Mouse (Mus musculus) hindbrain, embryonic 16.5 days (tissue): Measurements from ENCODE around the gene Pycr2. TPM values are rescaled to one million over a fixed set of nuclear protein-coding genes. Genes with fewer than 3 reads are reported as not detected.

Source experiments
- ATAC-seq: fragments of 200-750 bp; cut with Nextera tagmentation; 2 replicates; pipeline ENCODE4 v1.8.0; 2017; ENCODE audit warnings: moderate TSS enrichment, moderate library complexity
- H3K27ac ChIP-seq: fragments of 300-500 bp; sonication (generic); 2 replicates; pipeline ENCODE4 v1.5.1; 2014; ENCODE audit warnings: low read depth, mild to moderate bottlenecking, control low read depth, low read length, moderate library complexity
- H3K27me3 ChIP-seq: fragments of 300-500 bp; sonication (generic); replicated peaks from 2 replicates; pipeline ENCODE4 v1.6.1; 2014; ENCODE audit warnings: low read length; ENCODE audit not compliant: control insufficient read depth, insufficient read depth
- H3K36me3 ChIP-seq: fragments of 300-500 bp; sonication (generic); 2 replicates; pipeline ENCODE4 v1.6.1; 2014; ENCODE audit warnings: mild to moderate bottlenecking, low read length, moderate library complexity, mixed read lengths; ENCODE audit not compliant: control insufficient read depth, insufficient read depth
- H3K4me1 ChIP-seq: fragments of 300-500 bp; sonication (generic); 2 replicates; pipeline ENCODE4 v1.6.1; 2014; ENCODE audit warnings: low read depth, low read length; ENCODE audit not compliant: control insufficient read depth, insufficient read depth
- H3K4me2 ChIP-seq: fragments of 300-500 bp; sonication (generic); 2 replicates; pipeline ENCODE4 v1.6.1; 2014; ENCODE audit warnings: mild to moderate bottlenecking, low read length, control low read depth, moderate library complexity
- H3K4me3 ChIP-seq: fragments of 300-500 bp; sonication (generic); 2 replicates; pipeline ENCODE4 v1.5.1; 2014; ENCODE audit warnings: mild to moderate bottlenecking, low read length, control low read depth, moderate library complexity
- H3K9ac ChIP-seq: fragments of 300-500 bp; sonication (generic); 2 replicates; pipeline ENCODE4 v1.6.1; 2014; ENCODE audit warnings: low read depth, mild to moderate bottlenecking, control low read depth, low read length, moderate library complexity
- H3K9me3 ChIP-seq: fragments of 300-500 bp; sonication (generic); 2 replicates; pipeline ENCODE4 v1.6.1; 2014; ENCODE audit warnings: mild to moderate bottlenecking, low read length, moderate library complexity; ENCODE audit not compliant: control insufficient read depth
- WGBS: fragments of 180-500 bp; shearing (Covaris S2); extraction: QIAGEN DNeasy Blood & Tissue Kit; methylation state at CpG from one replicate; pipeline ENCODE4 v1.1.7; 2014; 5-methylcytosine and 5-hydroxymethylcytosine counted together
- polyA plus RNA-seq: library from polyadenylated mRNA; unstranded; fragments of >200 nt; fragmentation: Nextera tagmentation; extraction: Ambion mirVana; gene quantifications from 2 replicates; pipeline ENCODE4 v1.2.1, GENCODE M21; 2015

Pycr2 gene
- polyA plus RNA-seq, 1 experiment from 2014 or later: 74.6 TPM

DNA sequence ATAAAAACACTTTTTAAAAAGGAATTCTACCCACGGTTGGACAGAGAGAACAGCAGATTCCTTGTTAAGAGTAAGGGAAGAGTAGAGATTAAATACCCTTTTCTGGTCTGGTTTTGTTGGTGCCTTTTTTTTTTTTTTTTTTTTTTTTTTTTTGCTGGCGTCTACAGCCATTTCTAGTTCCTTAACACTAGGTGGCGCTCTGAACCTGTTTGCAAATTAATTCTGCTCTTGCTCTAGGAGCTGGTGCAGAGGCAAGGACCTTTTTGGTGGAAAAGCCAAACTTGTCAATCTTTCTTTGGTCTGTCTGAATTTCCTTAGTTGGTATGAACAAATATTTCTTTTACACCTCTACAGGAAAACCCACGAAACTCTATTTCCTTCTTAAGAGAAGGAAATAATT, 3.0 kb upstream of the Pycr2 start:
- H3K36me3 ChIP-seq: peaks cover 3% of the 10 kb centered on the region; the same call in 1 of the 2 replicates
- H3K9me3 ChIP-seq: no peaks in the 10 kb centered on the region
- no peak overlapping the region for H3K27ac ChIP-seq
- H3K27me3 ChIP-seq: no peaks in the 10 kb centered on the region
- WGBS: 3% methylated on average over 4 of the region's 4 CpGs
- no peak overlapping the region for H3K4me2 ChIP-seq
- ATAC-seq: no peak
- no peak overlapping the region for H3K4me3 ChIP-seq
- no peak overlapping the region for H3K9ac ChIP-seq
- H3K4me1 ChIP-seq: peaks cover 13% of the 10 kb centered on the region

DNA sequence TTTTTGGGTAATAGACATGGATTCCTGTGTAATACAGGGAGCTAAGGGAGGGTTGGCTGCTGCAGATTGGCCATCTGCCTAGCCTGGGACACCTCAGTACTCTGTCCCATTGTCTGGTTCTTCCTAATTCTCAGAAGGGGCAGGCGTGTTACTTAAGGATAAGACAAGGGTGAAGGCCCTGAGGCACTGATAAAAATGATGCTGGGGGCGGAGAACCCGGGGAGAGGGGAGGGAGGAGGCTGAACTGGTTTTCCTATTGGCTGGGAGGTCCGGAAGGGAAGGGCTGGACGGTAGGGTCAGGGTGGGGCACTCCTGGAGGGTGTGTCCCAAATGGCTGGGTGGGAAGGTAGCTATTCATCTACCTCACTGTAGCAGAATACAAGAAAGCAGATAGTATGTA, 1.2 kb upstream of the Pycr2 start:
- Histone ChIP-seq H3K4me2 (no peak overlapping the region), H3K9ac (no peak overlapping the region), H3K4me1 (peaks cover 13% of the 10 kb centered on the region), H3K36me3 (peaks cover 16% of the 10 kb centered on the region), H3K27me3 (no peaks in the 10 kb centered on the region), H3K27ac (no peak overlapping the region), H3K9me3 (no peaks in the 10 kb centered on the region), H3K4me3 (no peak overlapping the region)
- 28% methylated on average over 5 of the region's 5 CpGs for WGBS
- no peak for ATAC-seq

DNA sequence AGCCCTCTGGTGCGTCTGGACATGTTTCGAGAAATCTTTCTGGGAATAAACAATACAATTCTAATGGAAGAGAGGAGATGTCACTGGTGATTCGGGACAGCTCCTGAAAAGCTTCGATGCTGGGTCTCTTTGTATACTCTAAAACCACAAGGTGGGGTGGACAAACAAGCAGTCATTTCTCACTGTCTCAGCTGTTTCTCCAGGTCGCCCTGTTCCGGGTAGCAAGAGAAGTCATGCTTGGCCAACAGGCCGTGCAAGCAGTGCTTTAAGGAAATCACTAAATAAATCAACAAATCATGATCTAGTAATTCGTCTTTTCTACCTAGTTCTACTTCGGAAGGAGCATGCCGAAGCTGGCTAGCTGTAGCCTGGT, 441 bp upstream of the Pycr2 start:
- ATAC-seq: no peak
- WGBS: 34% methylated on average over 10 of the region's 10 CpGs
- peak overlapping the region; percentile 73 for H3K4me2 ChIP-seq
- peaks cover 13% of the 10 kb centered on the region for H3K4me1 ChIP-seq
- peak overlapping the region; percentile 67 for H3K4me3 ChIP-seq
- peak overlapping the region; percentile 19; the same call in 1 of the 2 replicates for H3K27ac ChIP-seq
- H3K9ac ChIP-seq: peak overlapping the region; percentile 31; the same call in 1 of the 2 replicates
- H3K36me3 ChIP-seq: peaks cover 21% of the 10 kb centered on the region
- H3K9me3 ChIP-seq: no peaks in the 10 kb centered on the region
- H3K27me3 ChIP-seq: no peaks in the 10 kb centered on the region

DNA sequence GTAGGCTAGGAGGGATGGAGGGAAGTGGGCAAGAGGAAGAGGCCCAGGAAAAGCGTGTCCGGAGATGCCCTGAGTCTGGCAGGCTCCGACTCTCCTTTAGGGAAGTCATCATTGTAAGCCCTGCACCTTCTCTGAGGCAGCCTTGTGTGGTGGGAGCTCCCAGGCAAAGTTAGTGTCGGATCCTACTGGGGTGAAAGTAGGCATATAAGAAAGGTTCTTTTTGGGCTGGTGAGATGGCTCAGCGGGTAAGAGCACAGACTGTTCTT, 655 bp downstream of the Pycr2 start:
- H3K36me3 ChIP-seq: peaks cover 24% of the 10 kb centered on the region
- H3K27me3 ChIP-seq: no peaks in the 10 kb centered on the region
- peak overlapping the region; percentile 90 for H3K9ac ChIP-seq
- H3K4me3 ChIP-seq: peak overlapping the region; percentile 67
- no peak for ATAC-seq
- H3K9me3 ChIP-seq: no peaks in the 10 kb centered on the region
- H3K4me1 ChIP-seq: peaks cover 13% of the 10 kb centered on the region
- peak overlapping the region; percentile 83 for H3K27ac ChIP-seq
- 6% methylated on average over 5 of the region's 5 CpGs for WGBS
- peak overlapping the region; percentile 73 for H3K4me2 ChIP-seq

DNA sequence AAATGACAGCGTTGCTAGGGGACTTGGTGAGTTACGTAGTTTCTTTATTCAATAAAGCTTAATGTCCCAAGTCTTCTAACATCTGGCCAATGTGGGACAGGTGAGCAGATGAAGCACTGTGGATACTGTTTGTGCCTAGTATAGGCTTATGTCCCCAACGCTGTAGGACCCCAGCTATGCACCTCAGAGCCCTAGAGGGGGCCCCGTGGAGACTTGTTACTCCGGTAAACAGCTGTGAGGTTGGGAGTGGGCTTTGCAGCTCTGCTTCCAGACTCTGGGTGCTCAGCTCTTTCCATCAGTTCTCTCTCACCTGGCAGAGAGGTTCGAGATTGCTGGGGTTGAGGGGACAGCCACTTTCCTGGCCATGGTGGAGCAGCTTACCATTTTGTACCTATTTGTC, 1.2 kb downstream of the Pycr2 start:
- H3K4me1 ChIP-seq: peaks cover 13% of the 10 kb centered on the region
- H3K9ac ChIP-seq: peak overlapping the region; percentile 3; the same call in 1 of the 2 replicates
- H3K4me2 ChIP-seq: peak overlapping the region; percentile 73
- no peak for ATAC-seq
- no peaks in the 10 kb centered on the region for H3K27me3 ChIP-seq
- 68% methylated on average over 6 of the region's 6 CpGs for WGBS
- no peaks in the 10 kb centered on the region for H3K9me3 ChIP-seq
- H3K36me3 ChIP-seq: peaks cover 24% of the 10 kb centered on the region
- no peak overlapping the region for H3K27ac ChIP-seq
- peak overlapping the region; percentile 67 for H3K4me3 ChIP-seq

DNA sequence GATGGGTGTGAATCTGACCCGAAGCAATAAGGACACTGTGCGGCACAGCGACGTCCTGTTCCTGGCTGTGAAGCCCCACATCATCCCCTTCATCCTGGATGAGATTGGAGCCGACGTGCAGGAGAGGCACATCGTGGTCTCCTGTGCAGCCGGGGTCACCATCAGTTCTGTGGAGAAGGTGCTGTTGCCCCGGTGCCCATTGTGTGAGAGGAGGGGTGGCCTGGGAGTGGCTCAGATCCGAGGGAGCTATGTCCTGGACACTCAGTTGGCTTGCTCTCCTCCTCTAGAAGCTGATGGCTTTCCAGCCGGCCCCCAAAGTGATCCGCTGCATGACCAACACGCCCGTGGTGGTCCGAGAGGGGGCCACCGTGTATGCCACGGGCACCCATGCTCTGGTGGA, 1.8 kb downstream of the Pycr2 start:
- H3K4me2 ChIP-seq: no peak overlapping the region
- no peaks in the 10 kb centered on the region for H3K9me3 ChIP-seq
- H3K4me3 ChIP-seq: no peak overlapping the region
- H3K9ac ChIP-seq: peak overlapping the region; percentile 3; the same call in 1 of the 2 replicates
- ATAC-seq: no peak
- H3K27ac ChIP-seq: no peak overlapping the region
- H3K4me1 ChIP-seq: peaks cover 13% of the 10 kb centered on the region
- WGBS: 96% methylated on average over 17 of the region's 17 CpGs
- H3K27me3 ChIP-seq: no peaks in the 10 kb centered on the region
- peaks cover 24% of the 10 kb centered on the region for H3K36me3 ChIP-seq

DNA sequence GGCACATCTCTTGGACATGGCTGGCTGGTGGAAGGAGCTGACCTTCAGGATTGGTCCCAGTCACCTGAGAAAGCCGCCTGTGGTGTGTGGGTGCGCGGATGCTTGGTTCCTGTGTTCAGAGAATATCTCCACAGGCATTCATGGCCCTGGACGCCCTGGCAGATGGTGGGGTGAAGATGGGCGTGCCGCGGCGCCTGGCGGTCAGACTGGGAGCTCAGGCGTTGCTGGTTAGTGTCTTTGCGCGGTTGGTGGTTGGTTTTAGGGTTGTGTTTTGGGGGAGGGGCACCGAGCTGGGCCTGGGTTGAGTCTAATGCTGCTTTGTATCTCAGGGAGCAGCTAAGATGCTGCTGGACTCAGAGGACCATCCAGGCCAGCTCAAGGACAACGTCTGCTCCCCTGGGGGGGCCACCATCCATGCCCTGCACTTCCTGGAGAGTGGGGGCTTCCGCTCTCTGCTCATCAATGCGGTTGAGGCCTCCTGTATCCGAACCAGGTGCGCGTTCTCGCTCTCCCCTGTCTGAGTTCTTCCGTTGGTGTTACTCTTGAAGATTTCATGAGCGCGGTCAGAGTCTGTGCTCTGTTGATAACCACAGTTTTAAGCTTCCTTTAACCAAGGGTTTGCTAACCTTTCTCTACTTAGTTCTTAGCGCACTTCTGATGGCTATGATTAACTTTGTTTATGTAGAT, 2.5 kb downstream of the Pycr2 start:
- H3K4me1 ChIP-seq: peaks cover 13% of the 10 kb centered on the region
- no peak overlapping the region for H3K4me2 ChIP-seq
- 91% methylated on average over 24 of the region's 24 CpGs for WGBS
- ATAC-seq: no peak
- no peak overlapping the region for H3K27ac ChIP-seq
- no peak overlapping the region for H3K4me3 ChIP-seq
- H3K36me3 ChIP-seq: peaks cover 24% of the 10 kb centered on the region
- H3K9ac ChIP-seq: no peak overlapping the region
- no peaks in the 10 kb centered on the region for H3K9me3 ChIP-seq
- no peaks in the 10 kb centered on the region for H3K27me3 ChIP-seq

DNA sequence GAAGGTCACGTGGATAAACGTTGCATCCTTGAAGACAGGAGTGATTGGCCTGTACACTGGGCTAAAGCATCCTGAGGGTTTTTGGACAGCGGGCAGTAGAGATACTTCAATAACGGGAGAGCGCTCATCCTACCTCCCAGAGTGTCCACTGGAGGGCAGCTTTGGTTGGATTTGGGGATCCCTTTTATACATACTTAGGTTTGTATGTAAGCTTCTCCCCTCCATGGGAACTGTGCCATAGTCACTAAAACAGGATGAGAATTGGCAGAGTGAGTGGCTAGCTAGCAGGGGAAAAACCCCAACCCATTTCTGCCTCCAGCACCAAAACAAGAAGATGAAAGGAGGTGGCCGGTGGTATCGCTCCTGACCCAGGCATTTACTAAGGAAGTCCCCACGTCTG, 7.0 kb downstream of the Pycr2 start:
- no peak overlapping the region for H3K27ac ChIP-seq
- peaks cover 21% of the 10 kb centered on the region for H3K36me3 ChIP-seq
- H3K9me3 ChIP-seq: no peaks in the 10 kb centered on the region
- H3K4me1 ChIP-seq: no peaks in the 10 kb centered on the region
- ATAC-seq: no peak
- no peak overlapping the region for H3K4me2 ChIP-seq
- no peak overlapping the region for H3K4me3 ChIP-seq
- H3K27me3 ChIP-seq: no peaks in the 10 kb centered on the region
- H3K9ac ChIP-seq: no peak overlapping the region
- WGBS: 55% methylated on average over 8 of the region's 8 CpGs

DNA sequence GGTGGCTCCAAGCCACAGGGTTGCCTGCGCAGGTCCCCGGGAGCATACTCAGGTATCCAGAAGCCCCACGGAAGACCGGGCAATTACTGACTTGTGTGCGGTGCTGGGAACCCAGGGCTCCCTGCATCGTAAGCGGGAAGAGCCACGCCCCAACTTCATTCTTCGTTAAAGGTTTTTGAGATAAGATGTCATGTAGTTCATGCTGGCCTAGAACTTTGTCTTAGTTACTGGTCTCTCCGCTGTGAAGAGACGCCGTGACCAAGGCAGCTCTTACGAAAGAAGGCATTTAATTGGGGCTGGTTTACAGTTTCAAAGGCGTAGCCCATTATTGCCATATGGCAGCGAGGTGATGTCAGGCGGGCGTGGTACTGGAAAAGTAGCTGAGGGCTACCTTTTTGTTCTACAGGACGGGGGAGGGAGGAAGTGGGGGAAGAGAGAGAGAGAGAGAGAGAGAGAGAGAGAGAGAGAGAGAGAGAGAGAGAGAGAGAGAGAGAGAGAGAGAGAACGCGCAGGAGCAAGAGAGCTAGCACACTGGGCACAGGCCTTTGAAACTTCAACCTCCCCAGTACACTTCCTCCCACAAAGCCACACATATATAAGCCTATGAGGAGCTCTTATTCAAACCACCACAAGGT, 7.7 kb downstream of the Pycr2 start:
- WGBS: 64% methylated on average over 20 of the region's 20 CpGs
- H3K36me3 ChIP-seq: peaks cover 15% of the 10 kb centered on the region
- H3K27me3 ChIP-seq: no peaks in the 10 kb centered on the region
- H3K4me2 ChIP-seq: no peak overlapping the region
- no peak overlapping the region for H3K9ac ChIP-seq
- H3K27ac ChIP-seq: no peak overlapping the region
- H3K9me3 ChIP-seq: no peaks in the 10 kb centered on the region
- H3K4me1 ChIP-seq: no peaks in the 10 kb centered on the region
- no peak for ATAC-seq
- no peak overlapping the region for H3K4me3 ChIP-seq
